Comparison of ENCODE assay signal across 15 mouse cellular contexts in the genomic region with DNA sequence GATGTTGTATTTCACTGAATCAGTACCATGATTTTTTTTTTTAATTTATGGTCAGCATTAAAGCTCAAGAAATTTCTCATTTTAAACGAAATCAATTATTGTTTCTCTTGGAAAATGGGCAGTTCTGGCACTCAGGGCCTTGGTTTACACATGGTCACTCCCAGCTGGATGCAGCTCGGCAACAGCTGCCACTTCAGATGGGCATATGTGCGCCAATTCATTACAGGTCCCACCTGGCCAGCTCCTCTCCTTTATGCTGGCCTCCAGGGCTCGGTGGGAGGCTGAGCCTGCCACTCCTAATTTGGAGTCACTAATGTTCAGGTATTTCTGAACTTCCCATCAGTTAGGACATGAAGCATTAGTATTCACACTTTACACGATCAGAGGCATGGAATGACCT.
DNase-seq lines count a peak whose midpoint lies in the region; ATAC-seq lines count a peak whose summit lies in the region.
"Had no signal": no experiment of that assay in that cellular context is flagged by ENCODE, and none has a peak within 500 bp of the region (broad histone marks: within the 10 kb centered on the region; RNA-seq: fewer than 3 reads in every experiment).

No protein-coding gene starts in this region.

- intact Hi-C loops in left cerebral cortex, postnatal 4 days (cut with DNase I): no loop called here
- intact Hi-C loops in left cerebral cortex, postnatal 10 days (cut with DNase I): no loop called here

- peak; percentile 69 for DNase-seq in left cerebral cortex, postnatal 4 days
- DNase-seq in left cerebral cortex, postnatal 10 days (ENCODE audit: extremely low spot score in 1 of 2, low spot score in 2 of 2): no peak
- peak; percentile 53 for DNase-seq in cerebellum, adult 11-12 months
- DNase-seq in cerebellum, adult 9-10 months: peak; percentile 42
- DNase-seq in cerebellum, postnatal 25 days: peak; percentile 46 to 65
- no peak for DNase-seq in right cerebral cortex, postnatal 4 days
- DNase-seq in adrenal gland, adult 8-10 months: no peak
- DNase-seq: adrenal gland, postnatal 36 days; forebrain, postnatal 0 days; gastrocnemius, postnatal 36 days; heart, adult 11 months; heart, postnatal 4 days; kidney, adult 2 months had no signal

- ATAC-seq in activated CD4-positive, CD25-positive, alpha-beta regulatory T cell, adult 4 months: no peak
- ATAC-seq: forebrain, postnatal 0 days; intestine, embryonic 15.5 days had no signal

Comparison
In these comparisons a context has a peak if more than half of its experiments do, and no peak if none do; other contexts are left out.
1. DNase-seq: peak in left cerebral cortex, postnatal 4 days (single experiment), cerebellum, adult 11-12 months (single experiment), cerebellum, adult 9-10 months (single experiment) and cerebellum, postnatal 25 days (2 of 2); none in left cerebral cortex, postnatal 10 days (0 of 2), right cerebral cortex, postnatal 4 days (single experiment) and adrenal gland, adult 8-10 months (single experiment).